15 mouse cellular contexts compared by ENCODE assay signal in genomic region chr13:96664419-96664974, GRCm38 (mm10).
"Had no signal": no experiment of that assay in that cellular context is flagged by ENCODE, and none has a peak within 500 bp of the region (broad histone marks: within the 10 kb centered on the region; RNA-seq: fewer than 3 reads in every experiment).

No protein-coding gene starts in this region.

- H3K4me2 ChIP-seq: intestine, embryonic 15.5 days; limb, embryonic 15.5 days; midbrain, embryonic 11.5 days; midbrain, embryonic 15.5 days; neural tube, embryonic 12.5 days had no signal

- DNase-seq: kidney, adult 18-20 months; kidney, postnatal 10 days; kidney, postnatal 4 days; lung, adult 2 months; lung, postnatal 36 days; thymus, postnatal 4 days had no signal

- H3K9ac ChIP-seq: intestine, embryonic 15.5 days; limb, embryonic 15.5 days; midbrain, embryonic 15.5 days; neural tube, embryonic 12.5 days had no signal

- ATAC-seq: intestine, embryonic 15.5 days; lung, postnatal 0 days; midbrain, embryonic 15.5 days had no signal

- H3K9me3 ChIP-seq: intestine, embryonic 15.5 days; limb, embryonic 15.5 days; megakaryocyte, embryonic 14.5 days; midbrain, embryonic 15.5 days; neural tube, embryonic 12.5 days had no signal

- H3K27me3 ChIP-seq: intestine, embryonic 15.5 days; limb, embryonic 15.5 days; megakaryocyte, embryonic 14.5 days; midbrain, embryonic 15.5 days; neural tube, embryonic 12.5 days had no signal

- H3K27ac ChIP-seq: intestine, embryonic 15.5 days; layer of hippocampus, adult 2 months; limb, embryonic 15.5 days; midbrain, embryonic 15.5 days; neural tube, embryonic 12.5 days; stomach, postnatal 0 days had no signal

- H3K4me3 ChIP-seq: intestine, embryonic 15.5 days; layer of hippocampus, adult 2 months; limb, embryonic 15.5 days; midbrain, embryonic 15.5 days; neural tube, embryonic 12.5 days had no signal
